8 mouse cellular contexts compared by ENCODE assay signal in genomic region chr2:32360741-32361140, GRCm38 (mm10). TPM values are rescaled to one million over a fixed set of nuclear protein-coding genes. Genes with fewer than 3 reads are reported as not detected.
DNase-seq lines count a peak whose midpoint lies in the region; ATAC-seq and TF ChIP-seq lines count a peak whose summit lies in the region.

No protein-coding gene starts in this region.

- intact Hi-C loops in gastrocnemius, postnatal 36 days (cut with DNase I) = no loop called here
- intact Hi-C loops in left cerebral cortex, postnatal 4 days (cut with DNase I) = no loop called here

- peak; percentile 56 for DNase-seq in embryo, embryonic 11.5 days (ENCODE audit: low read depth, low spot score)
- peak; percentile 58 to 71 for DNase-seq in gastrocnemius, postnatal 36 days
- DNase-seq in left cerebral cortex, postnatal 4 days = peak; percentile 56
- DNase-seq in spleen, adult 2 months (ENCODE audit: low read depth in 1 of 2, low spot score in 2 of 2) = peak in 1 of 2 experiments; percentile 59

- WGBS in intestine, postnatal 0 days = 3% methylated on average over 14 of the region's 14 CpGs
- WGBS in midbrain, embryonic 12.5 days = 5% methylated on average over 14 of the region's 14 CpGs
- 11% methylated on average over 14 of the region's 14 CpGs for WGBS in spleen, adult 2 months

- no peak overlapping the region for H3K9ac ChIP-seq in intestine, postnatal 0 days (ENCODE audit: low read depth, low read length)
- peak overlapping the region; percentile 34; the same call in 1 of the 2 replicates for H3K9ac ChIP-seq in midbrain, embryonic 12.5 days (replicated peaks)

- H3K9me3 ChIP-seq in megakaryocyte, embryonic 14.5 days = no peaks in the 10 kb centered on the region
- no peaks in the 10 kb centered on the region for H3K9me3 ChIP-seq in intestine, postnatal 0 days (ENCODE audit: control insufficient read depth)
- no peaks in the 10 kb centered on the region for H3K9me3 ChIP-seq in midbrain, embryonic 12.5 days

- H3K4me3 ChIP-seq in megakaryocyte, embryonic 14.5 days (replicated peaks) = peak overlapping the region; percentile 93
- H3K4me3 ChIP-seq in intestine, postnatal 0 days (ENCODE audit: low read depth, low read length) = peak overlapping the region; percentile 45
- peak overlapping the region; percentile 30 for H3K4me3 ChIP-seq in midbrain, embryonic 12.5 days
- peak overlapping the region; percentile 55; the same call in 1 of the 2 replicates for H3K4me3 ChIP-seq in spleen, adult 2 months (ENCODE audit: extremely low read depth, insufficient read depth, insufficient read length)

- peak overlapping the region; percentile 88 for H3K4me2 ChIP-seq in intestine, postnatal 0 days (replicated peaks; ENCODE audit: low read depth)
- peak overlapping the region; percentile 61 for H3K4me2 ChIP-seq in midbrain, embryonic 12.5 days (replicated peaks)

- peak overlapping the region; percentile 93 for H3K27ac ChIP-seq in intestine, postnatal 0 days (ENCODE audit: low read depth, low read length)
- H3K27ac ChIP-seq in midbrain, embryonic 12.5 days (replicated peaks) = no peak overlapping the region
- no peak overlapping the region; the same call in 1 of the 2 replicates for H3K27ac ChIP-seq in spleen, adult 2 months (ENCODE audit: insufficient read depth, low read length)

- H3K27me3 ChIP-seq in megakaryocyte, embryonic 14.5 days (replicated peaks) = peaks cover 11% of the 10 kb centered on the region
- H3K27me3 ChIP-seq in intestine, postnatal 0 days (replicated peaks; ENCODE audit: control insufficient read depth, insufficient read depth, low read length) = no peaks in the 10 kb centered on the region
- peaks cover 18% of the 10 kb centered on the region for H3K27me3 ChIP-seq in midbrain, embryonic 12.5 days
- H3K27me3 ChIP-seq in spleen, adult 2 months (ENCODE audit: control insufficient read depth, insufficient read depth, low read length) = no peaks in the 10 kb centered on the region

- no peak for TF ChIP-seq POLR2A in spleen, adult 2 months (IDR thresholded peaks at IDR 0.05; ENCODE audit: low read depth, low read length)

- no peak for TF ChIP-seq CTCF in intestine, postnatal 0 days (IDR thresholded peaks at IDR 0.05; ENCODE audit: low read depth)
- no peak for TF ChIP-seq CTCF in spleen, adult 2 months (IDR thresholded peaks at IDR 0.05; ENCODE audit: extremely low read depth, insufficient read depth, insufficient read length, insufficient replicate concordance)

- no peak for ATAC-seq in megakaryocyte, adult 5-6 weeks (ENCODE audit: poor library complexity, severe bottlenecking)
- ATAC-seq in intestine, postnatal 0 days = peak; percentile 35
- 0 out of 2 replicates have a peak, but pooled peaks have one; percentile 6 for ATAC-seq in midbrain, embryonic 12.5 days (ENCODE audit: low FRiP score, low read depth)

- peaks cover 16% of the 10 kb centered on the region for H3K36me3 ChIP-seq in megakaryocyte, embryonic 14.5 days (replicated peaks; ENCODE audit: low read length)
- H3K36me3 ChIP-seq in intestine, postnatal 0 days (ENCODE audit: control insufficient read depth, insufficient read depth) = 0 out of 2 replicates have a peak, but pooled peaks cover 5% of the 10 kb centered on the region
- H3K36me3 ChIP-seq in midbrain, embryonic 12.5 days = peaks cover 7% of the 10 kb centered on the region
- H3K36me3 ChIP-seq in spleen, adult 2 months (ENCODE audit: control insufficient read depth, insufficient read depth, low read length) = no peaks in the 10 kb centered on the region; the same call in 1 of the 2 replicates

- peaks cover 51% of the 10 kb centered on the region for H3K4me1 ChIP-seq in megakaryocyte, embryonic 14.5 days
- 0 out of 2 replicates have a peak, but pooled peaks cover 3% of the 10 kb centered on the region for H3K4me1 ChIP-seq in intestine, postnatal 0 days (replicated peaks; ENCODE audit: control insufficient read depth, insufficient read depth, low read length)
- H3K4me1 ChIP-seq in midbrain, embryonic 12.5 days = peaks cover 23% of the 10 kb centered on the region
- H3K4me1 ChIP-seq in spleen, adult 2 months (ENCODE audit: control insufficient read depth, insufficient read depth, insufficient read length) = peaks cover 3% of the 10 kb centered on the region; the same call in 1 of the 2 replicates

RNA-seq across cellular contexts. Expression of gene Dnm1, which starts 7.6 kb away (rescaled TPM):
- 3.6 and 6.2 TPM in 2 replicates for polyA plus RNA-seq in megakaryocyte, embryonic 14.5 days (2012; ENCODE audit: insufficient read depth, low replicate concordance)
- total RNA-seq in megakaryocyte, adult 5-6 weeks (2015) = 0.47 TPM in 1 of 2 replicates, not detected in the other
- total RNA-seq in megakaryocyte, adult 5-6 weeks (2017) = not detected in 2 replicates
- 1 to 10 TPM; 4.8 to 5.3 TPM for total RNA-seq in gastrocnemius, postnatal 36 days (2021)
- 23.5 and 30.0 TPM in 2 replicates for polyA plus RNA-seq in intestine, postnatal 0 days (2015; fragmentation: Nextera tagmentation; extraction: Ambion mirVana)
- 100 to 1,000 TPM; 241 to 308 TPM for total RNA-seq in left cerebral cortex, postnatal 4 days (2021)
- 26.3 and 30.5 TPM in 2 replicates for polyA plus RNA-seq in midbrain, embryonic 12.5 days (2016; fragmentation: Nextera tagmentation; extraction: Ambion mirVana)
- 20.4 and 22.1 TPM in 2 replicates for polyA plus RNA-seq in spleen, adult 2 months (2012; rRNA removed)

RNA-seq across cellular contexts. Expression of gene Ciz1, which starts 8.6 kb away (rescaled TPM):
- 103 and 163 TPM in 2 replicates for polyA plus RNA-seq in megakaryocyte, embryonic 14.5 days (2012; ENCODE audit: insufficient read depth, low replicate concordance)
- 56.3 and 67.0 TPM in 2 replicates for total RNA-seq in megakaryocyte, adult 5-6 weeks (2015)
- 66.2 and 81.0 TPM in 2 replicates for total RNA-seq in megakaryocyte, adult 5-6 weeks (2017)
- 10 to 100 TPM; 23.2 to 25.4 TPM for total RNA-seq in gastrocnemius, postnatal 36 days (2021)
- 20.1 and 20.7 TPM in 2 replicates for polyA plus RNA-seq in intestine, postnatal 0 days (2015; fragmentation: Nextera tagmentation; extraction: Ambion mirVana)
- 100 to 1,000 TPM in 1 of 2 experiments, 10 to 100 TPM in 1; 87.7 to 101 TPM for total RNA-seq in left cerebral cortex, postnatal 4 days (2021)
- polyA plus RNA-seq in midbrain, embryonic 12.5 days (2016; fragmentation: Nextera tagmentation; extraction: Ambion mirVana) = 61.5 TPM in 2 replicates
- 252 and 324 TPM in 2 replicates for polyA plus RNA-seq in spleen, adult 2 months (2012; rRNA removed)

RNA-seq across cellular contexts. Expression of gene 1110008P14Rik, which starts 21.0 kb away (rescaled TPM):
- polyA plus RNA-seq in megakaryocyte, embryonic 14.5 days (2012; ENCODE audit: insufficient read depth, low replicate concordance) = 74.3 and 79.5 TPM in 2 replicates
- 30.4 and 38.4 TPM in 2 replicates for total RNA-seq in megakaryocyte, adult 5-6 weeks (2015)
- 29.1 and 32.3 TPM in 2 replicates for total RNA-seq in megakaryocyte, adult 5-6 weeks (2017)
- 10 to 100 TPM; 36.4 to 44.0 TPM for total RNA-seq in gastrocnemius, postnatal 36 days (2021)
- 95.0 and 100 TPM in 2 replicates for polyA plus RNA-seq in intestine, postnatal 0 days (2015; fragmentation: Nextera tagmentation; extraction: Ambion mirVana)
- 100 to 1,000 TPM; 101 to 110 TPM for total RNA-seq in left cerebral cortex, postnatal 4 days (2021)
- 57.5 and 61.1 TPM in 2 replicates for polyA plus RNA-seq in midbrain, embryonic 12.5 days (2016; fragmentation: Nextera tagmentation; extraction: Ambion mirVana)
- 86.8 and 149 TPM in 2 replicates for polyA plus RNA-seq in spleen, adult 2 months (2012; rRNA removed)

RNA-seq across cellular contexts. Expression of gene Lcn2, which starts 27.3 kb away (rescaled TPM):
- 15.0 and 32.0 TPM in 2 replicates for polyA plus RNA-seq in megakaryocyte, embryonic 14.5 days (2012; ENCODE audit: insufficient read depth, low replicate concordance)
- 3,591 and 4,679 TPM in 2 replicates for total RNA-seq in megakaryocyte, adult 5-6 weeks (2015)
- 682 and 1,100 TPM in 2 replicates for total RNA-seq in megakaryocyte, adult 5-6 weeks (2017)
- total RNA-seq in gastrocnemius, postnatal 36 days (2021) = 1 to 10 TPM; 1.4 to 3.7 TPM
- 4.8 and 5.4 TPM in 2 replicates for polyA plus RNA-seq in intestine, postnatal 0 days (2015; fragmentation: Nextera tagmentation; extraction: Ambion mirVana)
- 1 to 10 TPM; 1.9 TPM for total RNA-seq in left cerebral cortex, postnatal 4 days (2021)
- polyA plus RNA-seq in midbrain, embryonic 12.5 days (2016; fragmentation: Nextera tagmentation; extraction: Ambion mirVana) = 0.60 TPM in 2 replicates
- polyA plus RNA-seq in spleen, adult 2 months (2012; rRNA removed) = 52.9 and 70.2 TPM in 2 replicates

RNA-seq across cellular contexts. Expression of gene Ptges2, which starts 35.0 kb away (rescaled TPM):
- 2.5 and 3.4 TPM in 2 replicates for polyA plus RNA-seq in megakaryocyte, embryonic 14.5 days (2012; ENCODE audit: insufficient read depth, low replicate concordance)
- total RNA-seq in megakaryocyte, adult 5-6 weeks (2015) = 5.0 and 6.7 TPM in 2 replicates
- total RNA-seq in megakaryocyte, adult 5-6 weeks (2017) = 7.2 and 8.8 TPM in 2 replicates
- total RNA-seq in gastrocnemius, postnatal 36 days (2021) = 10 to 100 TPM; 41.3 to 45.0 TPM
- 47.3 and 49.4 TPM in 2 replicates for polyA plus RNA-seq in intestine, postnatal 0 days (2015; fragmentation: Nextera tagmentation; extraction: Ambion mirVana)
- total RNA-seq in left cerebral cortex, postnatal 4 days (2021) = 10 to 100 TPM; 44.9 to 48.1 TPM
- polyA plus RNA-seq in midbrain, embryonic 12.5 days (2016; fragmentation: Nextera tagmentation; extraction: Ambion mirVana) = 27.2 and 28.6 TPM in 2 replicates
- polyA plus RNA-seq in spleen, adult 2 months (2012; rRNA removed) = 10.0 and 12.2 TPM in 2 replicates

Comparison
In these comparisons a context has a peak if more than half of its experiments do, and no peak if none do; other contexts are left out.
1. H3K4me3 ChIP-seq: peak in every context shown above with its lines; median percentile 93 in megakaryocyte, embryonic 14.5 days; 55 in spleen, adult 2 months; 45 in intestine, postnatal 0 days; 30 in midbrain, embryonic 12.5 days.